Mouse (Mus musculus): ENCODE measurements around the gene Icam1.

Icam1 gene

DNA sequence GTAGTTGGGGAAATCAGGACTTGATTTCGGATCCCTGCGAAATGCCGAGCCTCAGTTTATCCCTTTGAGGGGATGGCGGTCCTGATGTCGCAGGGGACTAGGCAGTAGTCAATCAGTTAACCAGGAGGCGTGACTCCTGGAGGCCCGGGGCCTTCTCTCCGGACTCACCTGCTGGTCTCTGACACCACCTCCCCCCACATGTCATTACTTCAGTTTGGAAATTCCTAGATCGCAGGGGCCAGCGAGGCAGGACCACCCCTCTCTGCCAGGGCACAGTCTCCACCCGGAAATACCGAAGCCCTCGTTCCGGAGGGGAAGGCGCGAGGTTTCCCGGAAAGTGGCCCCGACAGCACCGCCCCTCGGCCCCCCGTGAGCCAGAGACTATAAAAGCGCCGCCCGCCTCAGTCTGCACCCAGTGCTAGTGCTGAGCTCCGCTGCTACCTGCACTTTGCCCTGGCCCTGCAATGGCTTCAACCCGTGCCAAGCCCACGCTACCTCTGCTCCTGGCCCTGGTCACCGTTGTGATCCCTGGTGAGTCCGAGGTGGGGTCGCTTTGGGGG lies at the start of gene Icam1:
Gene Icam1, plus strand, starts transcription at position 415 of the 560 bp plus-strand sequence.
- in situ Hi-C loops (cut with MboI, MseI) = no loop called here

DNA sequence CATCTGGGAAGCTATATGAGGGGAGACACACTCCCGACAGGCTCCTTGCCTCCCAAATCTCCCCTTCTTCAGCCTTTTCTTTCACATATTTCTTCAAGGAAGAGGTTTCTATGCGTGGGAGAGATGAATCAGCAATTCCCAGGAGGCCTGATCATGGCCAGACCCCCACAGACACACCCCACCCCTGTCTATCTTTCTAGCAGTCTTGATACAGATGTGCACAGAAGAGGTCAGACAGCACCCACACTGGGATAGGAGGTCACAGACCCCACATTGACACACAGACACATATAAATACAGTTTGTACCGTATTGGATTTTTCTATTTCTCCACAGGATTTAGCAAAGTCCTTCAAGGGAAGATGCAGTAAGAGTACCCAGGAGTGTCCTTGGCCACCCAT lies 49.8 kb upstream of the Icam1 start:
- in situ Hi-C loops (cut with MboI, MseI) = no loop called here

DNA sequence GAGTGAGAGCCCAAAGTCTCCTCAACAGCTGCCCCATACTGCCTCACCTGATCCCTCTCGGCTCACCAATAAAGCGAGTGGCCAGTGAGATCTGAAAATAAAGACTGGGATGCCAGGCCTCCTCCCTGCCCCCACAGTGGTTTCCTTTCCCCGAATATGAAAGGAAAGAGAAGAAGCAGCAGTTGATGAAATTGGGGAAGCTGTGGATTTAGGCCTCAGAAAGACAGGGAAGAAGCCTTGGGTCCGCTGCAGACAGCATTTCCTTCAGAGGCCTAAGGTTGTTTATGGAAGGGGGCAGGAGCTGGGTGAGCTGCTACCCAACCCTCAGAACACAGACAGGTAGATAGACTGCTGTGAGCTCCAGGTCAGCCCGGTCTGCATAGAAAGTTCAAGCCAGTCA lies 49.0 kb upstream of the Icam1 start:
- in situ Hi-C loops (cut with MboI, MseI) = no loop called here

DNA sequence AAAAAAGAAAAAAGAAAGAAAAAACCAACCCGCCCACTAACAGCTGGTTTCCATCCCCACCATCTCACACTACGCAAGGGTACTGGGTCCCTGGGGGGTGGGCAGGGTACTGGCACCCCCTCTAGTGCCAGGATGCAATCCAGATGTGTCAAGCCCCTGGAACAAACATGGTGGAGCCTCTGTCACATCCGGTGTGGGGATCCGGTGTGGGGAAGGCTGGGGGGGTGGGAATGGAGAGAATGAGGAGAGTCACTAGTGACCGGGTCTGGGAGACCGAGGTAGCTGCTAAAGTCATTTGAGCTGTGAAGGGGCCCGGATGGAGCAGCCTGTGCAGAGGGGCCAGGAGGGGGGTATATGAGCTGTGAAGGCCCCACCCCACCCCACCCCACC lies 44.0 kb upstream of the Icam1 start:
- in situ Hi-C loops (cut with MboI, MseI) = no loop called here

DNA sequence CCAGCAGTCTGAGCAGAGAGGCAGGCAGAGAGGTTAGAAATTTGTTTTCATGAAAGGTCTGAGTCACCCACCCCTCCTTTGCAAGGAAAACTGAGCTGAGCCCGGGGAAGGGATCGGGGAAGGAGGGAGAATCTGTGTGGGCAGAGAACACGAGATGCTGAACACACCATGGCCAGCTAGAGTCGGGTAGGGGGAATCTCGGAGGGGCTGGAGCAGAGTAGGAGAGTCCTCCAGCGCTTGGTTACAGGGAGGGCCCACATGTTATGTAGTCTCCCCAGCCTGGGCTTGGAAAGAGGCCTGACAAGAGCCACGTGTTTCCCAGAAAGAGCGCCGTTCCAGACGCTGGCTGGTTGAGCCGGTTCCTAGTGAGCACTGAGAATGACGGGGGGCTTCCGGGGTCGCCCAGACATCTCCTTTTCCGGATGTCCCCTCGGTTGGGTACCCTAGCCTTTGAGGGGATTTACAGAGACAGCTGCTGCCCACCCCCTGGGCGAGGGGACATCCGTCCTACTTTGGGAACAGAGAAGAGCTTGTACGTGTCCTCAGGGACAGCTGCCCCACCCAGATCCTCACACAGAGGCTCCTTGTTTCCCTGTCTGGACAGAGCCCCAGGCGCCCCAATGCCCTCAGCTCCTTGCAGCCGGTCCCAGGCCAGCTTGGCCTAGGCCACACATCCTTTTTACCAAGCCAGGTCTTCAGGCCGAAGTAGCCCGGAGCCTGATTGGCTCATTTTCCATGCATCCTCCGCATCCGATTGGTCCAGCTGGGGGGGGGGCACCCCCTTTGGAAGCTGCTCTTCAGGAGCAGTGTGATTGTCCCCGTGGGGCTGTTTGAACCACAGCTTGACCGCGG lies 43.4 kb upstream of the Icam1 start:
- in situ Hi-C loops (cut with MboI, MseI) = no loop called here

DNA sequence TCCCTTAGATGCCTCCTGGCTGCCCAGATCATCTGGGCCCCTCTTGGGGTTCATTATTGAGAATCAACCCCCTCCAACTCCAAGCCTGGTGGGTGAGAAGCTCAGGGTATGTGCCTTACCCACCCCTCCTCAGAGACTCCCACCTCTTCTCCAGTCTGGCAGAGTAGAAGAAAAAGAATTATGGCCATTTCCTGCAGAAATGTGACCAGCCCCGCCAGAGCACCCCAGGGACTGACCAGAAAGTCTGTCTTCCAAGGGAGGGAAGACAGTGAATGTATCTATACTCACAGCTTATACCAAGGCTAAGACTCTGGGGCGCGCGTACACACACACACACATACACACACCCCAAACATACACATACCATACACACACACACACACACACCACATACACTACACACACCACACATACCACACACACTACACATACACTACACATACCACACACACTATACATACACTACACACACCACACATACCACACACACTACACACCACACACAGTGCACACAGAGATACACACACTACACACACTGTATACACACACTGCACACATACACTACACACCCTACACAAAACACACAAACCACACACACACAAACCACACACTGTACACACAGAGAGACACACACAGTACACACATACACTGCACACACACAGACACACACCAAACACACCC lies 42.6 kb upstream of the Icam1 start:
- in situ Hi-C loops (cut with MboI, MseI) = no loop called here

DNA sequence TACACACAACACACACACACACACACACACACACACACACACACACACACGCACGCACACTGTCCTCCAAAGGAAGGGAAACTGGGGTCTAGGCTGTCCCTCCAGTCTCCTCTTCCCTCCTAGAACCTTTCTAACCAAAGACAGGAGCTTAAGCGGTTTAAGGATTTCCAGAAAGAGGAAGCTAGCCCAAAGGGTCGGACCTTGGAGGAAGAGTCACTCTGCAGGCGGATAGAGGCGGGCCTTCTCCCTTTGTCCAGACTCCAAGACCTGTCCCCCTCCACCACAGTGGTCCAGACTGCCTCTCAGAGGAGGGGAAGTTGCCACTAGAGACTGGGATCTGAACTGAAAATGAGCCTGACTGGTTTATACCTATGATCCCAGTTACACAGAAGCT lies 42.1 kb upstream of the Icam1 start:
- in situ Hi-C loops (cut with MboI, MseI) = no loop called here

DNA sequence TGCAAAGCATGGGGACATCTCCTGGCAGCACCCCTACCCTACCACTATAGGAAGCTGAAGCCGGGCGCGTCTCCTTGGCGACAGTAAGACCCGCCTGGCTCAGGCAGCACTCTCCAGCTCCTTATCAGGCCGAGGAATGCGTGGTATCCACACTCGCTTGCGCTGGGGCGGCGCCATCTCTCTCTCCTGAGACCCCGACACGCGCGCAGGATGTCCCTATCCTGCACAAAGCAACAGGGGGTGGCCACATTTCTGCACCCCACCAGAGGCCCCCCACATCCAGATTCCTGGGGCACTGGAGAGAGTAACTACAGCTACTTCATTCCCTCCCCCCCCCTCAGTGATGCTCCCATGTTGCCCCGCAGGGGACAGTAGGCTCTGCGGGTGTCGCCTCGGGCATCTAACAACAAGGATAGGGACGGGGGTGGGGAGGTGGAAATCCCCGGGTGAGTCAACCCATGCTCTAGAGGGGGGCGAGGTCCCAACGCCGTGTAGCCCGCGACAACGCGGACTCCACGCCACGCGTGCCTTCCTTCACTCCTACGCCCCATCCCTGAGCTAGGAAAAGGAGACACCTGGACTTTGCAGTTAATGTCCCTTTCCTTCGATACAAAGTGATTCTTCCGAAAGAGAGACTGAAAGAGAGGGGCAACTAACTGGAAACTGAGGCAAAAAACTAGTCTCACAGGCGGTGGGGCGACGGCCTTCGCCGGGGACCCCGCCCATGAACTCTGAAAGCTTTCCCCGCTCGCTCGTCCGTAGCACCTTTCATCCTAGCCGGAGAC lies 40.2 kb upstream of the Icam1 start:
- in situ Hi-C loops (cut with MboI, MseI) = no loop called here

DNA sequence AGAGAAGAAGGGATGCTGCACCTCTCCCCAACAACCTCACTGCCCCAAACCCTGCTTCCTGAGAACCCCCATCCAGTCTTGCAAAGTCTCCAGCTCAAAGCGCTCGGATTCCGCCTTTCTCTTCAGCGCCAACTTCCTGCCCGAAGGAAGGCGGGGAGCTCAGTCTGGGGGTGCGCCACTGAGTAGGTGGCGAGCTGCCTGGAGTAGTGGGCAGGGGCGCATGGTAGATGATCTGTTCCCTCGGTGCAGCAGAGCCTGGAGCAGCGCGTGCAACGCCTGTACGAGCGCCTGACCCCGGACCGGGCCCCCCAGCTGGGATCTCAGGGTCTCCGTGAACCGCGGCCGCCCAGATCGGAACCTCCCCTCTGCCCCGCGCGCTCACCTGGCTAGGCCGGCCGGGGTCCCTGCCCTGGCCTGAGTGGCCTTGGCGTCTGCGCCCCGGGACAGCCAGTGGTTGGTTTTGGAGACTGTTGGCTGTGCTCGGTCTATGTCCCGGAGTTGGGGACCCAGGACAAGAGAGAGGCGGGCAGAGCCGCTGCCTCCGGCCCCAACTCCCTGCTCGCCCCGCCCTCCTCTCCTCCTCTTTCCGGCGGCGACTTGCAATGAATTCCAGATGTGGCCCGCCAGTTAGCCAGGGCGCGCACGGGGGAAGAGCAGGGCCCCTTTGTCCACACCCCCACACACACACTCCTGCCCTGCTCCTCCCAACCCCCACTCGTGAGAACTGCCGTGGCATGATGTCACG lies 39.4 kb upstream of the Icam1 start, which contains the start of gene S1pr2:
Gene S1pr2, minus strand, starts transcription at position 566 of the 745 bp plus-strand sequence.
- in situ Hi-C loops (cut with MboI, MseI) = no loop called here

DNA sequence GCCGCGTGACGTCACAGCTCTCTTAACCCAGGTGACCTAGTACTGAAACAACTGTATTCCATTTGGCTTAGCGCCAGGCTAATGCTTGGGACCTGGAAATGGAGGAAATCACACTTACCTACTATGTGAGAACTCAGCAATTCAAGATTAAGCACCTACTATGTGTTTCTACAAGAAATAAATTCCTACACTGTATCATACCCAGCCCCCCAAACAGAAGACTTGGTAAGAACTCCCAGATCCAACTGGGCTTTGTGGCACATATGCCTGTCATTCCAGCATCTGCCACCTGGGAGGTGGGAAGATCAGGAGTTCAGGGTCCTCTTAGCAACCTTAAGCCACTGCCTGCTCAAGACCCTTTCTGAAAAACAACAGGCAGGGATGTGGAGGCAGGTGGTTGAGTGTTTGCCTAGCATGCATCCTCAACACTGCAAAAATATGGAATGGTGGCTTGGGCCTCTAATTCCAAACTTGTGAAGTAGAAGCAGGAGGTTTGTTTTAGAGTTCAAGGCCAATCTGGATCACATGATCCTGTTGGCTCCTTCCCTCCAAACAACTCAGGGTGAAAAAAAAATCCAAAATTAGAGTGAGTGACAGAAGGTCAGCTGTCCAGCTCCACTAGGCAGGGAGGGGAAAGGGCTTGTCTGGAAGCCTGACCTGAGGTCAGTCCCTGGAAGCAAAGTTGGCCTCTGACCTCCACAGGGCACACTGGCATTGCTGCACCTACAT lies 38.7 kb upstream of the Icam1 start:
- in situ Hi-C loops (cut with MboI, MseI) = no loop called here

DNA sequence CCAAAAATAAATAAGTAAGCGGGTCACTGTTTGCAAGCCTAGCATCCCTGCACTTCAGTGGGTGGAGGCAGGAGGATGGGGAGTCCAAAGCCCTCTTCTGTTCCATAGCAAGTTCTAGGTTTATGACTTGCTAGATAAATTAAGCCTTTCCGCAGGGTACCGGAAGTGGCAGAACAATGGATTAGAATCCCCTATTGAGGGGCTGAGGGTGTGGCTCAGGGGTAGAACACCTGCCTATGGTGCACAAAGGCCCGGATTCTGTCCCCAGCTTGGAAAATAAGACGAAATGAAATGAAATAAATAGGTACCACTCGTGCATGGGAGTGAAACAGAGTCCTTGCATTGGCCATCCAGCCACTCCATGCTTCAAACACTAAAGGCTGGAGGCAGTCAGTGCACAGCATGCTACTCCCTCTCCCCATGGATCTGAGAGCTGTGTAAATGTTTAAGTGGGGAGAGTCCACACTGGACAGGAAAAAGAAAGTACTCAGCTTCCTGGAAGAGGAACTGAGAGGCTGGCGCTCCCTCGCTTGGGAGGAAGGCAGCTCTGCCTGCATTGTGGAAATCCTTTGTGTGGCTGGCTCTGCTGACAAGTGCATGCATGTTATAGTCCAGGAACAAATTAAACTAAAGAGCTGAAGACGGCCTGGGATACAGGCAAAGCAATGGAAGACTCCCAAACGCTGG lies 37.2 kb upstream of the Icam1 start:
- in situ Hi-C loops (cut with MboI, MseI) = no loop called here

DNA sequence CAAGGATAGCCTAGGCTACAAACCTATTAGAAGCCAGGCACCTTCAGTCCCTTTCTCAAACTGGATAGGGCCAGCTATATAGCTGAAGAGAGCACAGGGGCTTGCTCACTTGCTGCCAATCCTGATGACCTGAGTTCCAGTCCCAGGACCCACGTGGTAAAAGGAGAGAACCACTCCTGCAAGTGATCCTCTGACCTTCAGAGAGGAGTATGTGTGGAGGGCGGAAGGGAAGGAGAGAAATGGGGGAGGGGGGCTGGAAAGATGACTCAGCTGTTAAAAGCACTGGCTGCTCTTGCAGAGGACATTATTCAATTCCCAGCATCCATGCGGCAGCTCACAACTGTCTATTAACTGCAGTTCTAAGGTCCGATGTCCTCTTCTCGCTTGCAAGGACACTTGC lies 36.6 kb upstream of the Icam1 start:
- in situ Hi-C loops (cut with MboI, MseI) = no loop called here

DNA sequence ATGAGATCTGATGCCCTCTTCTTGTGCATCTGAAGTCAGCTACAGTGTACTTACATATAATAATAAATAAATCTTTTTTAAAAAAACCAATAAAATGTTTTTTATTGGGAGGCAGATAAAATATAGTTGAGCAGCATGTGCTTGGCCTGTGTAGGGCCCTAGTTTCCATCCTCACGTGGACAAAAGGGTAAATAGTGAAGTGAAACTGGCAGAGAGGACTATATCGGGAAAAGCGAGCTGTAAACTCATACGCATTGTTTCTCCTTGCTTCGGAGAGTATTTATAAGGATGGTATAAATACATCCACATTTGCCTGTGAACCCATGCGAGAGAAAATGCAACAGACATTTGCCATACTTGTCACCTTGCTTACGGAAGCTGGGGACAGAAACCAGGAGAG lies 36.0 kb upstream of the Icam1 start:
- in situ Hi-C loops (cut with MboI, MseI) = no loop called here

DNA sequence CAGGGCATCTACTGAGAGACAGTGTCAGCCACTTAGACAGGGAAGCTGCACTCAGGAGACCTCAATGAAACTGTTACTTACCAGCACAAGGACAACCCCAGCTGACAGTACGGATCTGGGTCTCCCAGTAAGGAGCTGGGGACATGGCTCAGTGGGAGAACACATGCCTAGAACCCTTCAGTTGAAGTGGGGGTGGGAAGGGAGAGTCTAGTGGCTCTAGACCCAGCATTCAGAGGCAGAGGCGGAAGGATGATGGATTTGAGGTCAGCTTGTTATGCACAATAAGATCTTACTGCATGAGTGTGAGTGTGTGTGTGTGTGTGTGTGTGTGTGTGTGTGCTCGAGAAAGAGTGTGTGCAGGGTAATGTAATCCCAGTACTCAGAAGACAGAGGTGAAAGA lies 33.6 kb upstream of the Icam1 start:
- in situ Hi-C loops (cut with MboI, MseI) = no loop called here

DNA sequence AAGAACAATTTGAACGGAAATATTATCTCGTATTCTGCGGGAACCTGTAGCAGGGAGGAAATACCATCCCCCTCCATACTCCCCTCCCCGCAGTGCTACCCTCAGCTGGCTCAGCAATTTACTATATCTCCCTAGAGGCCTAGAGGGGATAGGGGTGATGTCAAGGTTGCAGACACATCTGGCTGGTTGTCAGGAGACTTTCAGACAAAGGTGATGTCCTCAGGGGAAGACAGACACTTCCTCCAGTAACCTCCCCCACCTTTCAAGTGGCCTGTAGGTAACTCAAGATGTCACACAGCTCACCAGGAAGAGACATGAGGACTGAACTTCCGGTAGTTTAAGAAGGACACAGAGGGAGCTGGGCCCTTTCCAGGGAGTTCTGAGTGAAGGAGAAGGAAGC lies 32.6 kb upstream of the Icam1 start:
- in situ Hi-C loops (cut with MboI, MseI) = no loop called here

DNA sequence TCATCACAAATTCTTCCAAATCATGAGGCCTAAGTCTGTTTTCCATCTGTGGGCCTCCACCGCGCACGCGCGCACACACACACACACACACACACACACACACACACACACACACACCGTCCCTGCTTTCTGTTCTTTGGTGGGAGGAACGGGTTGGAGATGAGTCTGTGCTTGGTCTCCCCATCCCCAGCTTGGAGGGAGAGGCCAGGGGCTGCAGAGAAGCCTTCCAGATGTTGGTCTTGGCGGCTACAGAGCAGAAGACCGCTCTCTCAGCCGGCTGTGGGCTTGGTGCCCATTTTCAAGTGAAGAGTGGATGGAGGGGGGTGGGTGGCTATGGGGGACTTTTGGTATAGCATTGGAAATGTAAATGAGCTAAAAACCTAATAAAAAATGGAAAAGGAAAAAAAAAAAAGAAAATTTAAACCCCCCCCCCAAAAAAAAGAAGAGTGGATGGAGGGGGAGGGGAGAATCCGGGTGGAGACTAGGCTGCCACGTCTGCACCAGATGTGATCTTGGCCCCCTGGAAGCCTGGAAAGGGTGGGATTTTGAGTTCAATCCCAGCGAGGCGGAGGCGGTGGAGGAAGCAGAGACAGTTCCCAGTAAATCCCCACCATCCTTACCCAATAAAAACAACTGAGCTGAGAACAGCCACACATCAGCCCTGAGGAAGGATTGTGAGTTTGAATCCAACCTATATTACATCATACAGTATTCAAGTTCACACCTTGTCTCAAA lies 28.7 kb upstream of the Icam1 start:
- in situ Hi-C loops (cut with MboI, MseI) = no loop called here

DNA sequence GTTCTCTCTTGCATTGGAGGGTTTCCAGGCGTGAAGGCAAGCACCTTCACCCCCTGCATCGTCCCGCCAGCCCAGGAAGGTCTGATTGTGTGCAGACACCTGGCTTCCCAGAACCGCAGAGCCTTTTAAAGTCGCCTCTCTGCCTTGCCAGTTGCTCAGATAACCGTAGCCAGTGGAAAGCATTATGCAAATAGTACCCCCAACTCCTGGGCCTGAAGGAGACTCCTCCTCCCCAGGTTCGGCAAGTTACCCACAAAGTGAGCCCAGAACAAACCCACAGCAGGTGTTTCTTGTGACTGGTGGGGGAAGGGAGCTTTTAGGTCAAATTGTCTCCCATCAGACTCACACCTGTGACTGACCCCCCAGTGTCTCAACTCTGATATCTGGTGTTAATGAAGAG lies 27.8 kb upstream of the Icam1 start:
- in situ Hi-C loops (cut with MboI, MseI) = no loop called here

DNA sequence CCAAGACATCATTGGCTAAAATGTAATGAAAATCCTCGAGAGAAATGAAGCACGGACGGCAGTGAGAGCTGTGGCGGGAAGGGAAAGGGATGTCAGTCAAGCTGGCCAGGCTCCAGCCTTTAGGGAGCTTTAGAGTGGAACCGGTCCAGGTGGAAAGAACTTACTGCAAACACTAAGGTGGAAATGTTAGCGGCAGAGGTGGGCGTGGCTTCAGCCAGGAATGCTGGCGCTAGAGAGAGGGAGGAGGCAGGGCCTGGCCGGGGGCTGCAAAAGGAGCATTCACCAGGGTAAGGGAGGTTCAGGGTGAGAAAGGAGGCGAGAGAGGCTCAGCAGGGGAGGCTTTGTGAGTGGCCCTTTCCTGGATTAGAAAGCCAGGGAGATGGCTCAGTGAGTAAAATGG lies 24.9 kb upstream of the Icam1 start:
- in situ Hi-C loops (cut with MboI, MseI) = loop anchor here (5.0 kb wide), 1 partner anchor 79 kb away; no protein-coding TSS in a partner anchor

DNA sequence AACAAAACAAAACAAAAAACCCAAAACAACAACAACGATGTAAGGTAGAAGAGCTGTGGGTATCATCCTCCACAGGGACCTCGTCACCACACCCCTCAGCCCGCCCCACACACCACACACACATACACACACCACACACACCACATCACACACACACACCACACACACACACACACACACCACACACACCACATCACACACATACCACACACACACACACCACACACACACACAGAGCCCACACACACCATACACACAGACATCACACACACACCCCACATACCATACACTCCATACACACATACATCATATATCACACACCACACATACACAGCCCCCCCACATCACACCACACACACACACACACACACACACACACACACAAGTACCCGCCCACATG lies 24.2 kb upstream of the Icam1 start:
- in situ Hi-C loops (cut with MboI, MseI) = loop anchor here (5.0 kb wide), 1 partner anchor 79 kb away; no protein-coding TSS in a partner anchor

Measured in T-helper 1 cell (primary cell).